Mouse (Mus musculus): ENCODE results near the gene Nos2. TPM values are rescaled to one million over a fixed set of nuclear protein-coding genes. Genes with fewer than 3 reads are reported as not detected.

The Nos2 gene
- total RNA-seq (2021), result 1 to 10 TPM; 1.1 to 1.3 TPM
- long read RNA-seq, experiment 1, partial matches to known transcripts, result 1 of 4 reads
- long read RNA-seq, experiment 1, other reads (novel, unspliced or antisense), result 0 of 4 reads
- long read RNA-seq, experiment 2, partial matches to known transcripts, result 0 of 4 reads
- long read RNA-seq, experiment 2, other reads (novel, unspliced or antisense), result 3 of 4 reads

- intact Hi-C loops (cut with DNase I), result no loop called here
- DNase-seq (ENCODE audit: low spot score in 2 of 2), result no peak
These were observed at the start of gene Nos2 for GRCm38 (mm10) chr11:78920411-78920939. Nos2 (plus strand) TSS chr11:78920787.

- intact Hi-C loops (cut with DNase I), result no loop called here
- no peak for DNase-seq (ENCODE audit: low spot score in 2 of 2)
These were observed 49.7 kb upstream of the Nos2 start for GRCm38 (mm10) chr11:78870891-78871290.

- intact Hi-C loops (cut with DNase I), result no loop called here
- no peak for DNase-seq (ENCODE audit: low spot score in 2 of 2)
These were observed 47.8 kb upstream of the Nos2 start for GRCm38 (mm10) chr11:78872782-78873181.

GRCm38 (mm10) chr11:78879727-78880126 is 40.9 kb upstream of the Nos2 start:
- intact Hi-C loops (cut with DNase I), result no loop called here
- DNase-seq (ENCODE audit: low spot score in 2 of 2), result no peak

- intact Hi-C loops (cut with DNase I), result no loop called here
These were observed 33.9 kb upstream of the Nos2 start for GRCm38 (mm10) chr11:78886693-78887092.

GRCm38 (mm10) chr11:78887102-78887971 is 33.2 kb upstream of the Nos2 start:
- intact Hi-C loops (cut with DNase I), result no loop called here
- DNase-seq (ENCODE audit: low spot score in 2 of 2), result peak; percentile 85 to 96

More at GRCm38 (mm10) chr11:78886693-78887092, 33.9 kb upstream of the Nos2 start:
- DNase-seq (ENCODE audit: low spot score in 2 of 2), result no peak

- intact Hi-C loops (cut with DNase I), result no loop called here
- DNase-seq (ENCODE audit: low spot score in 2 of 2), result no peak
These were observed 31.4 kb upstream of the Nos2 start for GRCm38 (mm10) chr11:78889156-78889555.

GRCm38 (mm10) chr11:78896357-78897123 is 24.0 kb upstream of the Nos2 start:
- intact Hi-C loops (cut with DNase I), result no loop called here
- DNase-seq (ENCODE audit: low spot score in 2 of 2), result no peak

- DNase-seq (ENCODE audit: low spot score in 2 of 2), result no peak
- intact Hi-C loops (cut with DNase I), result no loop called here
These were observed 5.1 kb upstream of the Nos2 start for GRCm38 (mm10) chr11:78915473-78915872.

- intact Hi-C loops (cut with DNase I), result no loop called here
- DNase-seq (ENCODE audit: low spot score in 2 of 2), result no peak
These were observed 4.2 kb upstream of the Nos2 start for GRCm38 (mm10) chr11:78916410-78916809.

- intact Hi-C loops (cut with DNase I), result no loop called here
- no peak for DNase-seq (ENCODE audit: low spot score in 2 of 2)
These were observed 842 bp upstream of the Nos2 start for GRCm38 (mm10) chr11:78919745-78920144.

- peak; percentile 27 to 35 for DNase-seq (ENCODE audit: low spot score in 2 of 2)
- intact Hi-C loops (cut with DNase I), result loop anchor here (1.0 kb wide), 1 partner anchor 67 kb away; no protein-coding TSS in a partner anchor
These were observed 2.3 kb downstream of the Nos2 start for GRCm38 (mm10) chr11:78922678-78923407.

- intact Hi-C loops (cut with DNase I), result no loop called here
- no peak for DNase-seq (ENCODE audit: low spot score in 2 of 2)
These were observed 3.5 kb downstream of the Nos2 start for GRCm38 (mm10) chr11:78924111-78924510.

- DNase-seq (ENCODE audit: low spot score in 2 of 2), result no peak
- intact Hi-C loops (cut with DNase I), result no loop called here
These were observed 4.3 kb downstream of the Nos2 start for GRCm38 (mm10) chr11:78924916-78925315.

GRCm38 (mm10) chr11:78929345-78929744 is 8.8 kb downstream of the Nos2 start:
- intact Hi-C loops (cut with DNase I), result no loop called here
- DNase-seq (ENCODE audit: low spot score in 2 of 2), result peak; percentile 31 to 61

- no peak for DNase-seq (ENCODE audit: low spot score in 2 of 2)
- intact Hi-C loops (cut with DNase I), result no loop called here
These were observed 13.7 kb downstream of the Nos2 start for GRCm38 (mm10) chr11:78934307-78934706.

- DNase-seq (ENCODE audit: low spot score in 2 of 2), result no peak
- intact Hi-C loops (cut with DNase I), result no loop called here
These were observed 14.1 kb downstream of the Nos2 start for GRCm38 (mm10) chr11:78934727-78935126.

- intact Hi-C loops (cut with DNase I), result no loop called here
- DNase-seq (ENCODE audit: low spot score in 2 of 2), result no peak
These were observed 14.6 kb downstream of the Nos2 start for GRCm38 (mm10) chr11:78935178-78935577.

- intact Hi-C loops (cut with DNase I), result no loop called here
- DNase-seq (ENCODE audit: low spot score in 2 of 2), result no peak
These were observed 22.5 kb downstream of the Nos2 start for GRCm38 (mm10) chr11:78943083-78943482.
